Mouse (Mus musculus) forebrain, postnatal 0 days (tissue): ENCODE data around the gene Dnlz. TPM values are rescaled to one million over a fixed set of nuclear protein-coding genes. Genes with fewer than 3 reads are reported as not detected.

Source experiments
- ATAC-seq: fragments of 200-750 bp; cut with Nextera tagmentation; 2 replicates; pipeline ENCODE4 v1.8.0; 2017; ENCODE audit warnings: mild to moderate bottlenecking, moderate library complexity
- DNase-seq: peaks from one replicate; pipeline ENCODE4 v3.0.0-alpha.2; 2015
- H3K27ac ChIP-seq: fragments of 300-500 bp; sonication (generic); 2 replicates; pipeline ENCODE4 v1.5.1; 2014; ENCODE audit warnings: low read depth, mild to moderate bottlenecking, antibody characterized with exemption, low read length, moderate library complexity, mixed read lengths
- H3K27me3 ChIP-seq: fragments of 300-500 bp; sonication (generic); 2 replicates; pipeline ENCODE4 v1.6.1; 2014; ENCODE audit warnings: mild to moderate bottlenecking, low read length, mixed read lengths; ENCODE audit not compliant: insufficient read depth
- H3K36me3 ChIP-seq: fragments of 300-500 bp; sonication (generic); 2 replicates; pipeline ENCODE4 v1.6.1; 2014; ENCODE audit warnings: mild to moderate bottlenecking, moderate library complexity; ENCODE audit not compliant: insufficient read depth
- H3K4me1 ChIP-seq: fragments of 300-500 bp; sonication (generic); 2 replicates; pipeline ENCODE4 v1.6.1; 2014; ENCODE audit warnings: antibody characterized with exemption; ENCODE audit not compliant: insufficient read depth
- H3K4me2 ChIP-seq: fragments of 300-500 bp; sonication (generic); 2 replicates; pipeline ENCODE4 v1.6.1; 2014; ENCODE audit warnings: low read depth, mild to moderate bottlenecking, moderate library complexity
- H3K4me3 ChIP-seq: fragments of 300-500 bp; sonication (generic); 2 replicates; pipeline ENCODE4 v1.5.1; 2014; ENCODE audit warnings: low read depth, low read length, mixed read lengths
- H3K9ac ChIP-seq: fragments of 300-500 bp; sonication (generic); 2 replicates; pipeline ENCODE4 v1.6.1; 2014; ENCODE audit warnings: mild to moderate bottlenecking
- H3K9me3 ChIP-seq: fragments of 300-500 bp; sonication (generic); 2 replicates; pipeline ENCODE4 v1.6.1; 2016; ENCODE audit warnings: low read length
- CTCF ChIP-seq: sonication (generic); IDR thresholded peaks from 2 replicates; pipeline ENCODE4 v1.5.1; 2016; ENCODE audit warnings: antibody characterized with exemption, control low read depth, low read depth
- WGBS: fragments of 180-500 bp; shearing (Covaris S2); extraction: QIAGEN DNeasy Blood & Tissue Kit; methylation state at CpG from one replicate; pipeline ENCODE4 v1.1.7; 2014; 5-methylcytosine and 5-hydroxymethylcytosine counted together
- polyA plus RNA-seq: library from polyadenylated mRNA; unstranded; fragments of >200 nt; fragmentation: Nextera tagmentation; extraction: Ambion mirVana; gene quantifications from 2 replicates; pipeline ENCODE4 v1.2.1, GENCODE M21; 2015
- total RNA-seq: library from RNA; depleted of rRNA; stranded (reverse); fragments of >200 nt; gene quantifications from 2 replicates; pipeline ENCODE4 v1.2.3, GENCODE M21; 2014

The Dnlz gene
- total and polyA plus RNA-seq, 2 experiments from 2014 or later = 28.8 to 32.2 TPM

DNA sequence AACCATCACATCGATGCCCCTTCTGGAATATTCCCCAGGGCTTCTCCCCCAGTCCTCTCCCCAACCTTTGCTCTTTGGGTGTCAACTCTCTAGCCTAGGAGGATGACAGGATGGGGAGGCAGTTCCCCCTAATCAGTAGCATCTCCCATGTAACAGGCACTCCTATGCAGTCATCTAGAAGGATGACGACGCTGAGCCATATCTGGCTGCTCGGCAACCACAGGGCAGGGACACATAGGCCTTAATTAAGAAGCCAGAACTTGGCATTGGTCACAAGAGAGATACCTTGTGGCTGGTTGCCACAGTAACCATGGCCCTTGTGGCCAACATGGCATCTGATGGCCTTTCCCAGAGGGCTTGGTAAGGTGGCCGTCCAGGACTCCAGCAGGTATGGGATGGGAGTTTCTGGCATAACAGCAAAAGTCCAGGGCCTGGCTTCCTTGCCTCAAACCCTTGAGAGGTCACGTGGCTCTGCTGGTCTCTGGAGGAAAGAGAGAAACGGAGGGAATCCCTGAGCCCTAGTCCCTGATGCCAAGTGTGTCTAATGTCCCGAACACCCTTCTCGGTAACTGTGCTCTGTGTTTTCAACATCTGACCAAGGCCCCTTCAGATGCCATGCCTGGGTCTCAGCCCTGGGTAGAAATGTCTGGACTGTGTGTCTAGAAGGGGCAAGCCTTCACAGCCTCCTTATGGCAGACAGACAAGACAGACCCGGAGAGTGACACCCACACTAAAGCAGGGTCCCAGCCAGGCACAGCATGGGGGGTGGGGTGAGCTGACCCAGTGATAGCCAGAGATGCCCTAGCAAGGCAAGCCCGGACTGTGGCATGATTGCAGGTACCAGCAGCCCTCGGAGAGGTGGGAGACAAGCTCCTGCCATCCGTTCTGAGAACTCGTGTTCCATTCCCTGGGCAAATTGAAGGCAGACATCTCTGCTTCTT, 31.4 kb downstream of the Dnlz start:
- H3K27ac ChIP-seq = no peak overlapping the region
- H3K9ac ChIP-seq = peak overlapping the region; percentile 18; the same call in 1 of the 2 replicates
- 80% methylated on average over 14 of the region's 14 CpGs for WGBS
- H3K4me1 ChIP-seq = peaks cover 24% of the 10 kb centered on the region
- no peak for TF ChIP-seq CTCF
- ATAC-seq (no peak), DNase-seq (no peak)
- H3K27me3 ChIP-seq = no peaks in the 10 kb centered on the region
- no peak overlapping the region for H3K4me3 ChIP-seq
- H3K9me3 ChIP-seq = no peaks in the 10 kb centered on the region
- no peak overlapping the region for H3K4me2 ChIP-seq
- peaks cover 35% of the 10 kb centered on the region for H3K36me3 ChIP-seq

DNA sequence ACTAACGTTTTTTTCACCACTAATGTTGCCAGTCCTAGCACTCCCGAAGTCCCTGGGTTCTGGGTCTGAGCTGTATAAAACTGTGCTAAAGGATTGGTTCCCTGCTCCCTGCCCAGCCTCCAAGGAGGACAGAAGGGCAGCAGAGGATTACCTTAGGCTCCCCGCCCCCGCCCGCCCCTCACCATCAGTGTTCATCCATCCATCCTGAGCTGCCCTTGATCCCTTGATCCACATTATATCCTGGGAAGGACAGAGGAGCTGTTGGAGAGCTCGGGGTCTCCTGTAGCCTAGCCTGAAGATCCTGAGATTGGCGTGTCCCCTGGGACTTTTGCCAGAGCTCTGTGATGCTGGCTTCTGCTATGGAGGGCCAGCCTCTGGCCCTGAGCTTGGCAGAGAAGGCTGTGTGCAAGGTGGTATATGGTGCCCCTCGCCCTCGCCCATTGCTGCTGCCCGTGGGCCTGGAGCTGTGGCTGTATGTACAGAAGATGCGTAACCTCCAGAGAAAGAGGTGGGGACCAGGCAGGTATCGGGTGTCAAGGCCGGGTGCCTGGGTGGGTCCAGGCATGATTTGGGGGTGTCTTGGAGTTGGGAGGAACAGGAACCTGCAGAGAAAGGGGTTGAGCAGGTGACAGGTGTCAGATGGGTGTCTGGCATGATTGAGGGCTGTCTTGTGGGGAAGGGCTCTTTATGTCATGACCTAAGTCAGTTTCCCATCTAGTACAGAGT, 32.2 kb downstream of the Dnlz start:
- Histone ChIP-seq H3K9me3 (no peaks in the 10 kb centered on the region), H3K4me2 (no peak overlapping the region), H3K27ac (no peak overlapping the region), H3K9ac (0 out of 2 replicates have a peak overlapping the region, but pooled peaks have one; percentile 18), H3K27me3 (no peaks in the 10 kb centered on the region), H3K36me3 (peaks cover 26% of the 10 kb centered on the region), H3K4me3 (no peak overlapping the region), H3K4me1 (peaks cover 27% of the 10 kb centered on the region)
- TF ChIP-seq CTCF = no peak
- 85% methylated on average over 13 of the region's 13 CpGs for whole genome bisulfite sequencing
- ATAC-seq (no peak), DNase-seq (no peak)

DNA sequence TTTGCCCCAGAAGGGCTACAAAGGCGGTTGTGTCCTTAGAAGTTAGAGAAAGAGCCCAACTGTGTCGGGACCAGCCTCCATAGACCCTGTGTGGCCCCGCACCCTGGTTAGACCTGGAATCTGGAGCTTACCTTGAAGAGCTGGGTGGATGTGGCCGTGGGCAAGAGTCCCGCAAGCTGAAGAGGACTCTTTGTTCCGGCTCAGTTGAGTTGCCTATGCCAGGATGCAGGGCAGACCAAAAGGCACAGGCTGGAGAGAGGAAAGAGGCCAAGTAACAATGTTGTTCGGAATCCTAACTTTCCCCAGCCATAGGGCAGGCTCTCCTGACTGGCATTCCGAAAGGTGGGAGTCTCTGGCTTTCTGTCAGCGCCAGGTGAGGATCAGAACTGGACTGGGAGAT, 32.8 kb downstream of the Dnlz start:
- no peaks in the 10 kb centered on the region for H3K9me3 ChIP-seq
- DNase-seq = no peak
- H3K4me3 ChIP-seq = no peak overlapping the region
- TF ChIP-seq CTCF = no peak
- H3K27ac ChIP-seq = no peak overlapping the region
- no peak overlapping the region for H3K9ac ChIP-seq
- peaks cover 21% of the 10 kb centered on the region for H3K36me3 ChIP-seq
- 84% methylated on average over 9 of the region's 9 CpGs for WGBS
- no peak for ATAC-seq
- H3K4me1 ChIP-seq = peaks cover 28% of the 10 kb centered on the region
- no peak overlapping the region for H3K4me2 ChIP-seq
- H3K27me3 ChIP-seq = no peaks in the 10 kb centered on the region

DNA sequence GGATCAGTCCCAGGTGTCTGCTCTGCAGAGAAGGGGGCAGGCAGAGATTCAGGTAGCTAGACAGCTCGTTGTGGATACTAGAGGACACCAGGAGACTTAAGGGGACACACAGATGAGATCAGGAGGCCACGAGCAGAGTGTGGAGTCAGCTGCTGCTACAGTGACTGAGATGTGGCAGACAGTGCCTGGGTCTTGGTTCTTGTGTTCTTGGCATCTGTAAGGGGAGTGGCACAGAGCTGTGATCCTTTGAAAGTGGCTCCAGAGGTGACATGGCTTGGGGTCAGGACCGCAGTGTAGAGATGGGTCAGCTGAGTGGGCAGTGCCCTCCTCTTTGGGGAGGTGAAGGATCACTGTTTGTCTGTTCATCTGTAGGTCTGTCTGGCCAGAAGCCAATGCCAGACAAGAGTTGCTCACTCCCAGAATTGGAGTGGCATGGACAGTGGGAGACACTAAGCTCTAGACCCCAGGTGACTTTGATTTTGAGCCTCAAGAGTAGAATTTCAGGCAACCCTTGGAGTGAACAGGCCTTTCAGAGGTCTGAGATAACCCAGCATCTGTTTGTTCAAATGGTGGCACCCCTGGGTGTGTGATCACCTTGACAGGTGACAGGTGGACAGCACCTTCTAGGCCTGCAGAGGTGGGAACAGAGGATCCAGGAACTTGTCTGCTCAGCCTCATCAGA, 33.8 kb downstream of the Dnlz start:
- H3K4me3 ChIP-seq = no peak overlapping the region
- peaks cover 28% of the 10 kb centered on the region for H3K4me1 ChIP-seq
- no peaks in the 10 kb centered on the region for H3K27me3 ChIP-seq
- no peaks in the 10 kb centered on the region for H3K9me3 ChIP-seq
- H3K36me3 ChIP-seq = peaks cover 11% of the 10 kb centered on the region
- peak overlapping the region; percentile 83 for H3K4me2 ChIP-seq
- TF ChIP-seq CTCF = no peak
- no peak overlapping the region for H3K27ac ChIP-seq
- ATAC-seq (no peak), DNase-seq (no peak)
- 82% methylated on average over 3 of the region's 3 CpGs for WGBS
- H3K9ac ChIP-seq = peak overlapping the region; percentile 98; the same call in 1 of the 2 replicates

GRCm38 (mm10) chr2:26317371-26317770, 34.5 kb downstream of the Dnlz start:
- Histone ChIP-seq H3K4me3 (peak overlapping the region; percentile 89; the same call in 1 of the 2 replicates), H3K4me2 (peak overlapping the region; percentile 83), H3K27me3 (no peaks in the 10 kb centered on the region), H3K27ac (0 out of 2 replicates have a peak overlapping the region, but pooled peaks have one; percentile 96), H3K36me3 (peaks cover 3% of the 10 kb centered on the region; the same call in 1 of the 2 replicates), H3K9ac (peak overlapping the region; percentile 98), H3K4me1 (peaks cover 28% of the 10 kb centered on the region), H3K9me3 (no peaks in the 10 kb centered on the region)
- TF ChIP-seq CTCF = no peak
- WGBS = 61% methylated on average over 3 of the region's 3 CpGs
- DNase-seq (no peak), ATAC-seq (no peak)

- peak overlapping the region; percentile 83 for H3K4me2 ChIP-seq
- H3K27ac ChIP-seq = peak overlapping the region; percentile 96
- H3K4me1 ChIP-seq = peaks cover 28% of the 10 kb centered on the region
- no peak for ATAC-seq
- WGBS = 28% methylated on average over 9 of the region's 9 CpGs
- peak overlapping the region; percentile 98 for H3K9ac ChIP-seq
- H3K36me3 ChIP-seq = no peaks in the 10 kb centered on the region
- DNase-seq = peak; percentile 63
- no peak for TF ChIP-seq CTCF
- H3K9me3 ChIP-seq = no peaks in the 10 kb centered on the region
- peak overlapping the region; percentile 89 for H3K4me3 ChIP-seq
- H3K27me3 ChIP-seq = no peaks in the 10 kb centered on the region
These were observed 35.2 kb downstream of the Dnlz start for GRCm38 (mm10) chr2:26316576-26317246.
